Mouse (Mus musculus) midbrain, postnatal 0 days (tissue): ENCODE measurements around the gene Txnrd1. TPM values are rescaled to one million over a fixed set of nuclear protein-coding genes. Genes with fewer than 3 reads are reported as not detected.

ENCODE experiments used
- ATAC-seq: fragments of 200-750 bp; cut with Nextera tagmentation; 2 replicates; pipeline ENCODE4 v1.8.0; 2017; ENCODE audit warnings: moderate number of reproducible peaks, mild to moderate bottlenecking, moderate TSS enrichment, moderate library complexity; ENCODE audit not compliant: low FRiP score
- DNase-seq: peaks from one replicate; pipeline ENCODE4 v3.0.0-alpha.2; 2015; ENCODE audit warnings: low spot score
- H3K27ac ChIP-seq: fragments of 300-500 bp; sonication (generic); 2 replicates; pipeline ENCODE4 v1.5.1; 2014; ENCODE audit warnings: low read depth, mild to moderate bottlenecking, low read length, mixed read lengths
- H3K27me3 ChIP-seq: fragments of 300-500 bp; sonication (generic); 2 replicates; pipeline ENCODE4 v1.6.1; 2014; ENCODE audit warnings: low read length, control low read depth, mixed read lengths; ENCODE audit not compliant: insufficient read depth
- H3K36me3 ChIP-seq: fragments of 300-500 bp; sonication (generic); 2 replicates; pipeline ENCODE4 v1.6.1; 2014; ENCODE audit warnings: low read length, control low read depth, mixed read lengths; ENCODE audit not compliant: insufficient read depth
- H3K4me1 ChIP-seq: fragments of 300-500 bp; sonication (generic); 2 replicates; pipeline ENCODE4 v1.6.1; 2014; ENCODE audit warnings: mild to moderate bottlenecking, control low read depth, antibody characterized with exemption, low read length, mixed read lengths; ENCODE audit not compliant: insufficient read depth
- H3K4me2 ChIP-seq: fragments of 300-500 bp; sonication (generic); 2 replicates; pipeline ENCODE4 v1.6.1; 2014; ENCODE audit warnings: low read depth, mild to moderate bottlenecking, low read length, mixed read lengths; ENCODE audit not compliant: poor library complexity, severe bottlenecking
- H3K4me3 ChIP-seq: fragments of 300-500 bp; sonication (generic); 2 replicates; pipeline ENCODE4 v1.5.1; 2014; ENCODE audit warnings: low read depth, mild to moderate bottlenecking, low read length, moderate library complexity
- H3K9ac ChIP-seq: fragments of 300-500 bp; sonication (generic); replicated peaks from 2 replicates; pipeline ENCODE4 v1.6.1; 2014; ENCODE audit warnings: mild to moderate bottlenecking, low read length, moderate library complexity, mixed read lengths; ENCODE audit not compliant: poor library complexity, severe bottlenecking
- H3K9me3 ChIP-seq: fragments of 300-500 bp; sonication (generic); 2 replicates; pipeline ENCODE4 v1.6.1; 2016; ENCODE audit warnings: low read length, control low read depth
- CTCF ChIP-seq: IDR thresholded peaks from 2 replicates; pipeline ENCODE4 v1.5.1; 2016; ENCODE audit warnings: antibody characterized with exemption, mild to moderate bottlenecking
- WGBS: fragments of 180-500 bp; shearing (Covaris S2); extraction: QIAGEN DNeasy Blood & Tissue Kit; methylation state at CpG from one replicate; pipeline ENCODE4 v1.1.7; 2014; 5-methylcytosine and 5-hydroxymethylcytosine counted together
- polyA plus RNA-seq: library from polyadenylated mRNA; unstranded; fragments of >200 nt; fragmentation: Nextera tagmentation; extraction: Ambion mirVana; gene quantifications from 2 replicates; pipeline ENCODE4 v1.2.1, GENCODE M21; 2015
- total RNA-seq: library from RNA; depleted of rRNA; stranded (reverse); fragments of >200 nt; gene quantifications from 2 replicates; pipeline ENCODE4 v1.2.3, GENCODE M21; 2014

Gene Txnrd1
- total and polyA plus RNA-seq, 2 experiments from 2014 or later, result 61.7 to 83.2 TPM

- 65% methylated on average over 6 of the region's 6 CpGs for WGBS
Observed at GRCm38 (mm10) chr10:82844090-82844489, 10.3 kb downstream of the Txnrd1 start.

GRCm38 (mm10) chr10:82844731-82845130 lies 11.0 kb downstream of the Txnrd1 start:
- H3K27ac ChIP-seq, result no peak overlapping the region
- H3K9me3 ChIP-seq, result no peaks in the 10 kb centered on the region
- H3K27me3 ChIP-seq, result no peaks in the 10 kb centered on the region
- no peak overlapping the region for H3K9ac ChIP-seq
- no peaks in the 10 kb centered on the region for H3K4me1 ChIP-seq
- H3K4me2 ChIP-seq, result no peak overlapping the region
- H3K36me3 ChIP-seq, result no peaks in the 10 kb centered on the region
- no peak overlapping the region for H3K4me3 ChIP-seq
- 88% methylated on average over 8 of the region's 8 CpGs for WGBS
- DNase-seq, result no peak
- no peak for TF ChIP-seq CTCF
- ATAC-seq, result no peak

More at GRCm38 (mm10) chr10:82844090-82844489, 10.3 kb downstream of the Txnrd1 start:
- DNase-seq (no peak), ATAC-seq (no peak)
- H3K36me3 ChIP-seq, result no peaks in the 10 kb centered on the region
- H3K4me3 ChIP-seq, result no peak overlapping the region
- H3K27me3 ChIP-seq, result no peaks in the 10 kb centered on the region
- H3K4me2 ChIP-seq, result no peak overlapping the region
- no peak overlapping the region for H3K27ac ChIP-seq
- no peaks in the 10 kb centered on the region for H3K9me3 ChIP-seq
- no peak overlapping the region for H3K9ac ChIP-seq
- no peaks in the 10 kb centered on the region for H3K4me1 ChIP-seq
- no peak for TF ChIP-seq CTCF

GRCm38 (mm10) chr10:82847821-82848459 lies 14.2 kb downstream of the Txnrd1 start:
- TF ChIP-seq CTCF, result no peak
- Histone ChIP-seq H3K9me3 (no peaks in the 10 kb centered on the region), H3K9ac (no peak overlapping the region), H3K27me3 (no peaks in the 10 kb centered on the region), H3K4me2 (no peak overlapping the region), H3K4me1 (no peaks in the 10 kb centered on the region), H3K36me3 (no peaks in the 10 kb centered on the region), H3K27ac (no peak overlapping the region), H3K4me3 (no peak overlapping the region)
- ATAC-seq (no peak), DNase-seq (no peak)
- 89% methylated on average over 9 of the region's 9 CpGs for WGBS

- no peak overlapping the region for H3K4me3 ChIP-seq
- no peaks in the 10 kb centered on the region for H3K9me3 ChIP-seq
- WGBS, result 34% methylated on average over 16 of the region's 16 CpGs
- ATAC-seq (no peak), DNase-seq (no peak)
- H3K4me1 ChIP-seq, result no peaks in the 10 kb centered on the region
- H3K9ac ChIP-seq, result no peak overlapping the region
- no peak for TF ChIP-seq CTCF
- H3K36me3 ChIP-seq, result no peaks in the 10 kb centered on the region
- H3K27me3 ChIP-seq, result no peaks in the 10 kb centered on the region
- H3K27ac ChIP-seq, result no peak overlapping the region
- no peak overlapping the region for H3K4me2 ChIP-seq
Observed at GRCm38 (mm10) chr10:82849686-82850353, 16.1 kb downstream of the Txnrd1 start.

- no peaks in the 10 kb centered on the region for H3K27me3 ChIP-seq
- WGBS, result 70% methylated on average over 5 of the region's 5 CpGs
- no peaks in the 10 kb centered on the region for H3K4me1 ChIP-seq
- no peaks in the 10 kb centered on the region for H3K36me3 ChIP-seq
- no peak overlapping the region for H3K4me3 ChIP-seq
- TF ChIP-seq CTCF, result no peak
- H3K9me3 ChIP-seq, result no peaks in the 10 kb centered on the region
- ATAC-seq (no peak), DNase-seq (no peak)
- no peak overlapping the region for H3K9ac ChIP-seq
- no peak overlapping the region for H3K4me2 ChIP-seq
- H3K27ac ChIP-seq, result no peak overlapping the region
Observed at GRCm38 (mm10) chr10:82850354-82850752, 16.6 kb downstream of the Txnrd1 start.

GRCm38 (mm10) chr10:82851751-82852150 lies 18.0 kb downstream of the Txnrd1 start:
- Histone ChIP-seq H3K9ac (no peak overlapping the region), H3K4me2 (no peak overlapping the region), H3K36me3 (no peaks in the 10 kb centered on the region), H3K27ac (no peak overlapping the region), H3K9me3 (no peaks in the 10 kb centered on the region), H3K4me1 (no peaks in the 10 kb centered on the region), H3K4me3 (no peak overlapping the region), H3K27me3 (no peaks in the 10 kb centered on the region)
- 88% methylated on average over 6 of the region's 6 CpGs for WGBS
- DNase-seq, result no peak
- TF ChIP-seq CTCF, result no peak
- ATAC-seq, result no peak
